Mouse (Mus musculus) heart, postnatal 14 days (tissue): ENCODE data around the gene Pex11b. TPM values are rescaled to one million over a fixed set of nuclear protein-coding genes. Genes with fewer than 3 reads are reported as not detected.

ENCODE experiments used
- total RNA-seq, 2 experiments: library from RNA; stranded (reverse); gene quantifications; 2 replicates each; pipeline ENCODE4 v1.2.3; 2021

Pex11b gene
- total RNA-seq, 2 experiments from 2014 or later: 30.5 to 30.7 TPM

Other genes with a start within 250 kb of the Pex11b start
- not detected for gene BC107364, start 183.1 kb upstream of the Pex11b start, total RNA-seq
- 100 to 1,000 TPM; 219 to 221 TPM for gene Hfe2, start 110.2 kb upstream of the Pex11b start, total RNA-seq
- gene Txnip, start 77.4 kb upstream of the Pex11b start, total RNA-seq: 100 to 1,000 TPM; 512 to 552 TPM
- gene Gm16253, start 58.4 kb upstream of the Pex11b start, total RNA-seq: 1 to 10 TPM; 3.7 to 4.5 TPM
- 10 to 100 TPM; 21.8 to 25.3 TPM for gene Polr3gl, start 41.2 kb upstream of the Pex11b start, total RNA-seq
- 1 to 10 TPM; 1.3 to 1.8 TPM for gene Ankrd34a, start 38.7 kb upstream of the Pex11b start, total RNA-seq
- 10 to 100 TPM; 28.3 to 28.6 TPM for gene Lix1l, start 34.2 kb upstream of the Pex11b start, total RNA-seq
- gene Rbm8a, start 5.4 kb upstream of the Pex11b start, total RNA-seq: 10 to 100 TPM; 37.9 to 40.5 TPM
- gene Gm42957, start 98 bp downstream of the Pex11b start, total RNA-seq: under 1 TPM in 1 of 2 experiments, not detected in 1; 0.17 TPM
- gene Itga10, start 10.2 kb downstream of the Pex11b start, total RNA-seq: 1 to 10 TPM in 1 of 2 experiments, under 1 TPM in 1; 0.85 to 1.2 TPM
- gene Ankrd35, start 34.8 kb downstream of the Pex11b start, total RNA-seq: under 1 TPM; 0.84 to 0.93 TPM
- 10 to 100 TPM; 18.1 to 22.1 TPM for gene Pias3, start 61.0 kb downstream of the Pex11b start, total RNA-seq
- gene Nudt17, start 73.2 kb downstream of the Pex11b start, total RNA-seq: 1 to 10 TPM; 2.1 to 2.2 TPM
- gene Polr3c, start 92.3 kb downstream of the Pex11b start, total RNA-seq: 10 to 100 TPM; 21.8 to 24.3 TPM
- gene Rnf115, start 92.3 kb downstream of the Pex11b start, total RNA-seq: 10 to 100 TPM; 20.7 to 23.2 TPM
- under 1 TPM in 1 of 2 experiments, not detected in 1; 0.12 TPM for gene Pdzk1, start 193.9 kb downstream of the Pex11b start, total RNA-seq
- gene Cd160, start 194.0 kb downstream of the Pex11b start, total RNA-seq: not detected